Mouse (Mus musculus): ENCODE data around the gene Sytl3.
"Not testable (repeated sequence)": the region's sequence is repeated elsewhere in the genome, so short reads cannot be mapped to it uniquely, and the experiment has no call there.

GRCm38 (mm10) chr17:6706448-6706847 lies 47.6 kb downstream of the Sytl3 start:
- not testable (repeated sequence) for TF ChIP-seq POLR2A (IDR thresholded peaks at IDR 0.05; ENCODE audit: insufficient read depth, low read length); EP300 (IDR thresholded peaks at IDR 0.05; ENCODE audit: insufficient read depth, low read depth, low read length); CTCF (IDR thresholded peaks at IDR 0.05; ENCODE audit: low read depth, low read length)

Data from ES-Bruce4 (cell line).